Mouse (Mus musculus) spleen, adult 2 months (tissue): ENCODE measurements around the gene Pik3cg.

Source experiments
- CTCF ChIP-seq: fragments of 200-500 bp; IDR thresholded peaks from 2 replicates; pipeline ENCODE4 v1.5.1; 2011; ENCODE audit warnings: mild to moderate bottlenecking, inconsistent platforms; ENCODE audit not compliant: insufficient read depth, insufficient read length, insufficient replicate concordance; ENCODE audit errors: extremely low read depth
- POLR2A ChIP-seq: fragments of 200-500 bp; IDR thresholded peaks from 2 replicates; pipeline ENCODE4 v1.6.1; 2011; ENCODE audit warnings: low read depth, low read length, inconsistent platforms

DNA sequence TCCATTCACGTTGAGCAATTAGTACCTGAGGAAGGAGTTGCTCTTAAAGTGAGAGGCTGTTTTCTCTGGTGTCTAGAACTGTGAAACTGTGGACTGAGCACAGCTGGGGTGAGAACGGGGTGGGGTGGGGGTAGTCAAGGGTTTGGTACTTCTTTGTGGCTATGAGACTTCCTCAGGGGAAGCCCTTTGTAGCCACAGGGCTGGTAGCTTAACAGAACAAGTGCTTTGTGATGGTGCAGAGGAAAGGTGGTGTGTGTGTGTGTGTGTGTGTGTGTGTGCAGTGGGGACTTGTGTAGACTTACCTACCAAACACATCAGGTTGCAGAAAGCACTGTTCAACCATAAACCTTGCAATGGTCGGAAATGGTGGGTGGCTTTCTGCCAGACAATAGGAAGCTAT lies 39.7 kb downstream of the Pik3cg start:
- no peak for TF ChIP-seq POLR2A
- TF ChIP-seq CTCF: no peak
